Mouse (Mus musculus) limb, embryonic 10.5 days (tissue): ENCODE data around the gene Gm13101. TPM values are rescaled to one million over a fixed set of nuclear protein-coding genes. Genes with fewer than 3 reads are reported as not detected.
"Not testable (repeated sequence)": the region's sequence is repeated elsewhere in the genome, so short reads cannot be mapped to it uniquely, and the experiment has no call there.

Experiments
- DNase-seq: peaks from one replicate; pipeline ENCODE4 v3.0.0-alpha.2; 2017; ENCODE audit warnings: low spot score
- H3K27ac ChIP-seq: fragments of 300-500 bp; sonication (generic); 2 replicates; pipeline ENCODE4 v1.5.1; 2016; ENCODE audit warnings: mild to moderate bottlenecking
- H3K27me3 ChIP-seq: fragments of 300-500 bp; sonication (generic); 2 replicates; pipeline ENCODE4 v1.6.1; 2016; ENCODE audit warnings: low read depth, mild to moderate bottlenecking; ENCODE audit not compliant: poor library complexity, severe bottlenecking
- H3K36me3 ChIP-seq: fragments of 300-500 bp; sonication (generic); 2 replicates; pipeline ENCODE4 v1.6.1; 2016; ENCODE audit warnings: mild to moderate bottlenecking, moderate library complexity
- H3K4me1 ChIP-seq: fragments of 300-500 bp; sonication (generic); 2 replicates; pipeline ENCODE4 v1.6.1; 2016
- H3K4me3 ChIP-seq: fragments of 300-500 bp; sonication (generic); 2 replicates; pipeline ENCODE4 v1.5.1; 2016; ENCODE audit warnings: mild to moderate bottlenecking, moderate library complexity
- H3K9me3 ChIP-seq: fragments of 300-500 bp; sonication (generic); replicated peaks from 2 replicates; pipeline ENCODE4 v1.6.1; 2016; ENCODE audit warnings: mild to moderate bottlenecking
- WGBS: fragments of 180-500 bp; shearing (Covaris S2); methylation state at CpG from one replicate; pipeline ENCODE4 v1.1.7; 2016; 5-methylcytosine and 5-hydroxymethylcytosine counted together
- polyA plus RNA-seq: library from polyadenylated mRNA; unstranded; fragments of >200 nt; fragmentation: Nextera tagmentation; extraction: Ambion mirVana; gene quantifications from 2 replicates; pipeline ENCODE4 v1.2.1, GENCODE M21; 2016

Gene Gm13101
- not detected in 2 replicates for polyA plus RNA-seq

- not testable (repeated sequence) for H3K36me3 ChIP-seq, H3K9me3 ChIP-seq, DNase-seq, H3K4me3 ChIP-seq, H3K27me3 ChIP-seq, H3K4me1 ChIP-seq, H3K27ac ChIP-seq
- 58% methylated on average over 2 of the region's 2 CpGs for WGBS
These were observed at the start of gene Gm13101 for GRCm38 (mm10) chr4:143966850-143967249. TSS of gene Gm13101 (minus strand) at chr4:143966950.

DNA sequence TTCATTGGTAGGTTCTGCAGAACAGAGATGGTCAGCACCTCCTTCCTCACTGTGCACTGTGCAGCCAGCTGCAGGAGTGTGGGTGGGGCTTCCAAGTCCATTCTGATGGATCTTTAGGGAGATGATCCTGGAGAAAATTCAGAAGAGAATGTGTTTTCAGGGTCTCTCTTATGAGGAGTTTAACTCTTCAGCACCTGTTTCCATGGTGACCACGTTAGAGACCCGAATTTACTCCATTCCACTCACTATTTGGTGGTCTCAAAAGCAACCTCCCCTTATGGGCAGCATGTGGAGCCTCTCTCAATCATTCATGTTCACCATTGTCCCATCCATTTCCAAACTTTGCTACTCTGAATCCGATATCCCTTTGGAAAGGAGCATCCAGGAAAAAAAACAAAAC lies 27.5 kb upstream of the Gm13101 start, which contains the start of gene Pramef17:
Gene Pramef17, minus strand, starts transcription at position 101 of the 400 bp plus-strand sequence.
- H3K27me3 ChIP-seq, H3K9me3 ChIP-seq, H3K27ac ChIP-seq, DNase-seq, H3K36me3 ChIP-seq, H3K4me1 ChIP-seq, H3K4me3 ChIP-seq: not testable (repeated sequence)
- 64% methylated on average over 3 of the region's 3 CpGs for WGBS

- not testable (repeated sequence) for H3K36me3 ChIP-seq, H3K4me1 ChIP-seq, DNase-seq, H3K9me3 ChIP-seq, H3K27me3 ChIP-seq, H3K27ac ChIP-seq, H3K4me3 ChIP-seq
- WGBS: 96% methylated on average over 17 of the region's 17 CpGs
These were observed 21.4 kb upstream of the Gm13101 start for GRCm38 (mm10) chr4:143988126-143988525.

- not testable (repeated sequence) for DNase-seq, H3K9me3 ChIP-seq, H3K27ac ChIP-seq, H3K4me1 ChIP-seq, H3K36me3 ChIP-seq, H3K4me3 ChIP-seq, H3K27me3 ChIP-seq
- WGBS: 94% methylated on average over 13 of the region's 17 CpGs
These were observed 20.8 kb upstream of the Gm13101 start for GRCm38 (mm10) chr4:143987475-143987941.

DNA sequence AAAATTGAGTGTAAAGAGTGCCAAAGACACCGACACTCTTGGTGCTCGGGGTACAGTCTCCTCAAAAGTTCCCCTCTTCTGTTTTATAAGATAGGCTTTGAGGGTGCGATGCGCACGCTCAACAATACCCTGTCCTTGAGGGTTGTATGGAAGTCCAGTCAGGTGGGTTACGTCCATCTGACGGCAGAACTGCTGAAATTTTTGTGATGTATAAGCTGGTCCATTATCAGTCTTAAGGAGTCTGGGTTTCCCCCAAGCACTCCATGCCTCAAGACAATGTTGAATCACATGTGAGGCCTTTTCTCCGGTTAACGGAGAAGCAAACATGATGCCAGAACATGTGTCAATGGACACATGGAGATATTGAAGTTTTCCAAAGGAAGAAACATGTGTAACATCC lies 19.0 kb upstream of the Gm13101 start:
- not testable (repeated sequence) for H3K4me3 ChIP-seq, H3K27me3 ChIP-seq, H3K36me3 ChIP-seq, DNase-seq, H3K9me3 ChIP-seq, H3K27ac ChIP-seq, H3K4me1 ChIP-seq
- WGBS: 94% methylated on average over 4 of the region's 9 CpGs

DNA sequence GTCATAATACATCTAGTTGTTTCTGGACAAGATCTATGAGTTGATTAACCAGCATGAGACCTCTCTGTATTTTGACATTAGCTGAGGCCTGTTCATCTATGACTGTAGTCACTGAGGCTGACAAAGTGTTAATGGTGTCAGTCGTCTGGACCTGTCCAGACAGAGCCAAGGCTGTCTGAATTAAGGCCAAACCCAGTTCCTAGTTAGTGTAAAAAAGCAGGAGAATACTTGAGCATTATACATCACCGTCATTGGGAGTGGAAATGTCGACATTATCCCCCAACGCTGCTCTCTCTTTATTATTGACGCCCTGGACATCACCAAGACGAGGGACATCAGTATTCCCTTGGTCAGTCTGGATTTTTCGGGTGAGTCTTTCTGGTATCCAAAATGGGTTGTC lies 18.4 kb upstream of the Gm13101 start:
- DNase-seq, H3K27ac ChIP-seq, H3K9me3 ChIP-seq, H3K4me1 ChIP-seq, H3K36me3 ChIP-seq, H3K4me3 ChIP-seq, H3K27me3 ChIP-seq: not testable (repeated sequence)
- WGBS: no CpG with 5 or more reads among the region's 7 CpGs

- WGBS: 70% methylated on average over 1 of the region's 1 CpGs
- H3K4me3 ChIP-seq, H3K9me3 ChIP-seq, H3K36me3 ChIP-seq, H3K27ac ChIP-seq, DNase-seq, H3K4me1 ChIP-seq, H3K27me3 ChIP-seq: not testable (repeated sequence)
These were observed 16.7 kb upstream of the Gm13101 start for GRCm38 (mm10) chr4:143983446-143983845.

GRCm38 (mm10) chr4:143950916-143951315 lies 15.8 kb downstream of the Gm13101 start, which contains the start of gene Pramef25:
TSS of gene Pramef25 (minus strand) at chr4:143951016.
- not testable (repeated sequence) for H3K4me3 ChIP-seq, H3K4me1 ChIP-seq, DNase-seq, H3K36me3 ChIP-seq, H3K27ac ChIP-seq, H3K9me3 ChIP-seq, H3K27me3 ChIP-seq
- WGBS: 88% methylated on average over 1 of the region's 1 CpGs

Other genes starting within 250 kb of the Gm13101 start
- gene Gm13078, start 247.5 kb downstream of the Gm13101 start, polyA plus RNA-seq: not detected in 2 replicates
- gene Gm13023, start 177.6 kb downstream of the Gm13101 start, polyA plus RNA-seq: not detected in 2 replicates
- not detected in 2 replicates for gene Gm13084, start 150.9 kb downstream of the Gm13101 start, polyA plus RNA-seq
- not detected in 2 replicates for gene Gm13103, start 120.5 kb downstream of the Gm13101 start, polyA plus RNA-seq
- not detected in 2 replicates for gene Pramef6, start 66.6 kb downstream of the Gm13101 start, polyA plus RNA-seq
- gene Pramef25, start 15.9 kb downstream of the Gm13101 start, polyA plus RNA-seq: not detected in 2 replicates
- gene Pramef17, start 27.4 kb upstream of the Gm13101 start, polyA plus RNA-seq: not detected in 2 replicates
- gene Pramel4, start 92.2 kb upstream of the Gm13101 start, polyA plus RNA-seq: not detected in 2 replicates
- gene Gm13102, start 139.5 kb upstream of the Gm13101 start, polyA plus RNA-seq: not detected in 2 replicates
- gene Oog3, start 195.7 kb upstream of the Gm13101 start, polyA plus RNA-seq: not detected in 2 replicates
- gene Oog2, start 223.8 kb upstream of the Gm13101 start, polyA plus RNA-seq: not detected in 2 replicates
- gene C87977, start 246.4 kb upstream of the Gm13101 start, polyA plus RNA-seq: not detected in 2 replicates